Mouse (Mus musculus) hindbrain, postnatal 0 days (tissue): ENCODE results near the gene Ntmt1. TPM values are rescaled to one million over a fixed set of nuclear protein-coding genes. Genes with fewer than 3 reads are reported as not detected.
A peak's percentile ranks its signal among the peaks of the same experiment; 100 is the strongest.

Experiments
- ATAC-seq: fragments of 200-750 bp; cut with Nextera tagmentation; 2 replicates; pipeline ENCODE4 v1.8.0; 2017; ENCODE audit warnings: mild to moderate bottlenecking, moderate TSS enrichment, moderate library complexity
- DNase-seq: peaks from one replicate; pipeline ENCODE4 v3.0.0-alpha.2; 2015; ENCODE audit warnings: low spot score
- H3K27ac ChIP-seq: fragments of 300-500 bp; sonication (generic); 2 replicates; pipeline ENCODE4 v1.5.1; 2014; ENCODE audit warnings: mild to moderate bottlenecking
- H3K27me3 ChIP-seq: fragments of 300-500 bp; sonication (generic); 2 replicates; pipeline ENCODE4 v1.6.1; 2014; ENCODE audit warnings: low read length, mixed read lengths; ENCODE audit not compliant: insufficient read depth
- H3K36me3 ChIP-seq: fragments of 300-500 bp; sonication (generic); 2 replicates; pipeline ENCODE4 v1.6.1; 2014; ENCODE audit warnings: low read length, mixed read lengths; ENCODE audit not compliant: insufficient read depth
- H3K4me1 ChIP-seq: fragments of 300-500 bp; sonication (generic); 2 replicates; pipeline ENCODE4 v1.6.1; 2014; ENCODE audit warnings: antibody characterized with exemption, low read length, mixed read lengths; ENCODE audit not compliant: insufficient read depth
- H3K4me2 ChIP-seq: fragments of 300-500 bp; sonication (generic); 2 replicates; pipeline ENCODE4 v1.6.1; 2014; ENCODE audit warnings: low read depth, mild to moderate bottlenecking, low read length, moderate library complexity, mixed read lengths
- H3K4me3 ChIP-seq: fragments of 300-500 bp; sonication (generic); 2 replicates; pipeline ENCODE4 v1.5.1; 2014; ENCODE audit warnings: low read length
- H3K9ac ChIP-seq: fragments of 300-500 bp; sonication (generic); replicated peaks from 2 replicates; pipeline ENCODE4 v1.6.1; 2014; ENCODE audit warnings: mild to moderate bottlenecking, low read length, moderate library complexity, mixed read lengths
- H3K9me3 ChIP-seq: fragments of 300-500 bp; sonication (generic); 2 replicates; pipeline ENCODE4 v1.6.1; 2016; ENCODE audit warnings: low read length, mixed read lengths
- CTCF ChIP-seq: IDR thresholded peaks from 2 replicates; pipeline ENCODE4 v1.5.1; 2016; ENCODE audit warnings: antibody characterized with exemption, control low read depth, low read depth
- WGBS: fragments of 180-500 bp; shearing (Covaris S2); extraction: QIAGEN DNeasy Blood & Tissue Kit; methylation state at CpG from one replicate; pipeline ENCODE4 v1.1.7; 2014; 5-methylcytosine and 5-hydroxymethylcytosine counted together
- polyA plus RNA-seq: library from polyadenylated mRNA; unstranded; fragments of >200 nt; fragmentation: Nextera tagmentation; extraction: Ambion mirVana; gene quantifications from 2 replicates; pipeline ENCODE4 v1.2.1, GENCODE M21; 2015
- total RNA-seq: library from RNA; depleted of rRNA; stranded (reverse); fragments of >200 nt; gene quantifications from 2 replicates; pipeline ENCODE4 v1.2.3, GENCODE M21; 2014; rRNA removed

Ntmt1 gene
- total and polyA plus RNA-seq, 2 experiments from 2014 or later, result 96.3 to 99.6 TPM

GRCm38 (mm10) chr2:30862081-30862480 is 54.5 kb downstream of the Ntmt1 start:
- no peak for TF ChIP-seq CTCF
- Histone ChIP-seq H3K36me3 (no peaks in the 10 kb centered on the region), H3K4me1 (0 out of 2 replicates have a peak, but pooled peaks cover 4% of the 10 kb centered on the region), H3K9me3 (no peaks in the 10 kb centered on the region), H3K4me2 (no peak overlapping the region), H3K27ac (no peak overlapping the region), H3K9ac (no peak overlapping the region), H3K27me3 (peaks cover 3% of the 10 kb centered on the region; the same call in 1 of the 2 replicates), H3K4me3 (no peak overlapping the region)
- DNase-seq (no peak), ATAC-seq (no peak)
- 40% methylated on average over 4 of the region's 4 CpGs for WGBS

- H3K27me3 ChIP-seq, result peaks cover 3% of the 10 kb centered on the region; the same call in 1 of the 2 replicates
- no peak overlapping the region for H3K27ac ChIP-seq
- H3K4me3 ChIP-seq, result no peak overlapping the region
- H3K4me1 ChIP-seq, result 0 out of 2 replicates have a peak, but pooled peaks cover 4% of the 10 kb centered on the region
- TF ChIP-seq CTCF, result no peak
- H3K9me3 ChIP-seq, result no peaks in the 10 kb centered on the region
- H3K9ac ChIP-seq, result no peak overlapping the region
- ATAC-seq (no peak), DNase-seq (no peak)
- H3K36me3 ChIP-seq, result no peaks in the 10 kb centered on the region
- 81% methylated on average over 9 of the region's 9 CpGs for WGBS
- no peak overlapping the region for H3K4me2 ChIP-seq
These were observed 55.9 kb downstream of the Ntmt1 start for GRCm38 (mm10) chr2:30863574-30863973.

- Histone ChIP-seq H3K27ac (no peak overlapping the region), H3K4me1 (0 out of 2 replicates have a peak, but pooled peaks cover 4% of the 10 kb centered on the region), H3K9ac (0 out of 2 replicates have a peak overlapping the region, but pooled peaks have one; percentile 38), H3K9me3 (no peaks in the 10 kb centered on the region), H3K4me2 (peak overlapping the region; percentile 49), H3K4me3 (peak overlapping the region; percentile 25), H3K27me3 (peaks cover 3% of the 10 kb centered on the region; the same call in 1 of the 2 replicates), H3K36me3 (no peaks in the 10 kb centered on the region)
- ATAC-seq, result 0 out of 2 replicates have a peak, but pooled peaks have one; percentile 18
- 3% methylated on average over 35 of the region's 35 CpGs for WGBS
- DNase-seq, result no peak
- no peak for TF ChIP-seq CTCF
These were observed 57.3 kb downstream of the Ntmt1 start for GRCm38 (mm10) chr2:30864968-30865381.

GRCm38 (mm10) chr2:30865426-30865825 is 57.8 kb downstream of the Ntmt1 start:
- Histone ChIP-seq H3K9ac (no peak overlapping the region), H3K9me3 (no peaks in the 10 kb centered on the region), H3K4me1 (0 out of 2 replicates have a peak, but pooled peaks cover 4% of the 10 kb centered on the region), H3K4me3 (no peak overlapping the region), H3K4me2 (no peak overlapping the region; the same call in 1 of the 2 replicates), H3K36me3 (no peaks in the 10 kb centered on the region), H3K27ac (no peak overlapping the region), H3K27me3 (peaks cover 3% of the 10 kb centered on the region; the same call in 1 of the 2 replicates)
- no peak for TF ChIP-seq CTCF
- DNase-seq (no peak), ATAC-seq (0 out of 2 replicates have a peak, but pooled peaks have one; percentile 24)
- 58% methylated on average over 3 of the region's 3 CpGs for WGBS

GRCm38 (mm10) chr2:30870863-30871262 is 63.2 kb downstream of the Ntmt1 start:
- no peak overlapping the region for H3K27ac ChIP-seq
- no peak overlapping the region for H3K9ac ChIP-seq
- WGBS, result 46% methylated on average over 8 of the region's 8 CpGs
- no peaks in the 10 kb centered on the region for H3K9me3 ChIP-seq
- ATAC-seq (peak; percentile 35; the same call in 1 of the 2 replicates), DNase-seq (peak; percentile 55)
- no peaks in the 10 kb centered on the region for H3K27me3 ChIP-seq
- TF ChIP-seq CTCF, result no peak
- no peak overlapping the region for H3K4me2 ChIP-seq
- no peaks in the 10 kb centered on the region for H3K36me3 ChIP-seq
- H3K4me3 ChIP-seq, result no peak overlapping the region
- 0 out of 2 replicates have a peak, but pooled peaks cover 3% of the 10 kb centered on the region for H3K4me1 ChIP-seq

Other genes starting within 250 kb of the Ntmt1 start
- 1.3 and 4.6 TPM in 2 replicates for gene Cstad, start 212.8 kb upstream of the Ntmt1 start, total RNA-seq
- gene Cstad, start 212.8 kb upstream of the Ntmt1 start, polyA plus RNA-seq, result 0.54 TPM in 1 of 2 replicates, not detected in the other
- 0.75 and 2.4 TPM in 2 replicates for gene 1700001O22Rik, start 4.2 kb upstream of the Ntmt1 start, total RNA-seq
- 1.8 and 2.6 TPM in 2 replicates for gene 1700001O22Rik, start 4.2 kb upstream of the Ntmt1 start, polyA plus RNA-seq
- 49.1 and 53.5 TPM in 2 replicates for gene Asb6, start 22.5 kb downstream of the Ntmt1 start, total RNA-seq
- 36.6 and 37.4 TPM in 2 replicates for gene Asb6, start 22.5 kb downstream of the Ntmt1 start, polyA plus RNA-seq
- gene Prrx2, start 27.1 kb downstream of the Ntmt1 start, total RNA-seq, result 6.7 and 7.2 TPM in 2 replicates
- 5.0 and 5.6 TPM in 2 replicates for gene Prrx2, start 27.1 kb downstream of the Ntmt1 start, polyA plus RNA-seq
- 3.6 and 13.3 TPM in 2 replicates for gene Ptges, start 122.0 kb downstream of the Ntmt1 start, total RNA-seq
- gene Ptges, start 122.0 kb downstream of the Ntmt1 start, polyA plus RNA-seq, result 8.4 and 9.0 TPM in 2 replicates
- gene Tor1b, start 145.1 kb downstream of the Ntmt1 start, total RNA-seq, result 22.9 and 25.4 TPM in 2 replicates
- gene Tor1b, start 145.1 kb downstream of the Ntmt1 start, polyA plus RNA-seq, result 18.7 and 20.4 TPM in 2 replicates
- 62.4 and 64.0 TPM in 2 replicates for gene Tor1a, start 160.1 kb downstream of the Ntmt1 start, total RNA-seq
- 81.5 and 83.2 TPM in 2 replicates for gene Tor1a, start 160.1 kb downstream of the Ntmt1 start, polyA plus RNA-seq
- gene BC005624, start 174.4 kb downstream of the Ntmt1 start, total RNA-seq, result 19.7 and 22.2 TPM in 2 replicates
- gene BC005624, start 174.4 kb downstream of the Ntmt1 start, polyA plus RNA-seq, result 84.8 and 89.5 TPM in 2 replicates
- 43.0 and 49.9 TPM in 2 replicates for gene Usp20, start 174.5 kb downstream of the Ntmt1 start, total RNA-seq
- 30.4 and 32.0 TPM in 2 replicates for gene Usp20, start 174.5 kb downstream of the Ntmt1 start, polyA plus RNA-seq